Mouse (Mus musculus) embryonic fibroblast, embryonic 13.5 days (primary cell): ENCODE measurements at regions not wholly inside any gene's neighbourhood (a gene's known extent, or its start where the extent isn't known, plus 50 kb on each side); places are given as distances from the start of the nearest gene placed in this dataset.

Experiments
- CTCF ChIP-seq: IDR thresholded peaks from 2 replicates; pipeline ENCODE4 v1.5.1; 2011; ENCODE audit warnings: mild to moderate bottlenecking, control low read depth, low read length, moderate library complexity, borderline replicate concordance; ENCODE audit not compliant: insufficient read depth
- POLR2A ChIP-seq: IDR thresholded peaks from 2 replicates; pipeline ENCODE4 v1.6.1; 2011; ENCODE audit warnings: low read depth, mild to moderate bottlenecking, control low read depth, low read length, moderate library complexity

DNA sequence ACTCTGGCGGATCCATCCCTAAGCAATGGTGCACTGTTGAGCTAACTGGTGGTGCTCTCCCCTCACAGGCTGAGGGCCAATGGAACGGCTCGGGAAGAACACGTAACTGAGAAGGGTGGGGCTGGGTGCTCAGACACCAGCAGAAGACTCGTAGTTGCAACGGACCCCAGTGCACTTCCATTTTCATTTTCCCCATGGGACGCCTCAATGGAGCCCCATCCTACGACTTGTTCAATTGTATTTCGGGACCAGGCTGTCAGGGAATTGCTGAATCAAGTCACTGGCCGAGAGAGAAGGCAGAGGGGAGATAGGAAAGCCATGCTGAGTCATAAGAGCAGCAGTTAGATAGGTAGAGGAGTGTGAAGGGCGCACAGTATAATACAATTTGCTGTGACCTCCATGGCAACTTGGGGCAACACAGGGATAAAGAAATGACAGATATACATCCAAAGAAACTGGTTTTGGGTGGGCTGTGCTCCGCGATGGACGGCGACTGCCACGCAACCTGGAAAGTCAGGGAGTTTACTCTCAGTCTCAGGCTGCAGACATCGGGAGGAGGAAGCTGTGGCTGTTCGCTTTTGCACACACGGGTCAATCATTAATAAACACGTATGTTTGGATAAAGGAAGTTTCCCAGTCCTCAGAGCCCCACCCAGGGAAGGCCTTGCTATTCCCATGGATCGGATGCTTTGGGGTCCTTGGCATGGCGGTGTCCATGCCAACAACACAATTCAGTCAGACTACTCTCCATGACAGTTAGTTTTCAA is 160.1 kb downstream of the Etnk1 start:
- no peak for TF ChIP-seq POLR2A
- TF ChIP-seq CTCF = no peak
